Mouse (Mus musculus): ENCODE measurements at regions not wholly inside any gene's neighbourhood (a gene's known extent, or its start where the extent isn't known, plus 50 kb on each side); places are given as distances from the start of the nearest gene placed in this dataset.

GRCm38 (mm10) chr15:38367643-38368042 lies 942.3 kb downstream of the 4930447A16Rik start:
- H3K79me2 ChIP-seq (ENCODE audit: control insufficient read depth, insufficient read depth), result no peaks in the 10 kb centered on the region
- no peak overlapping the region for H3ac ChIP-seq (ENCODE audit: control insufficient read depth, insufficient read length)
- H3K4me3 ChIP-seq, result no peak overlapping the region
- no peak overlapping the region for H3K4me2 ChIP-seq (ENCODE audit: low read depth)
- no peaks in the 10 kb centered on the region for H3K27me3 ChIP-seq (ENCODE audit: control insufficient read depth, insufficient read depth, insufficient read length)
- no peaks in the 10 kb centered on the region for H3K36me3 ChIP-seq (ENCODE audit: control insufficient read depth, insufficient read depth)
- TF ChIP-seq POLR2AphosphoS2 (IDR thresholded peaks at IDR 0.05; ENCODE audit: insufficient read length, low read depth) (no peak), MYOD1 (IDR thresholded peaks at IDR 0.05; ENCODE audit: control insufficient read depth in 1 of 3, insufficient read length in 2 of 3, low read depth in 2 of 3) (no peak), POLR2A (IDR thresholded peaks at IDR 0.05; ENCODE audit: insufficient read length, low read depth) (no peak), MYOG (IDR thresholded peaks at IDR 0.05; ENCODE audit: control insufficient read depth in 1 of 3, insufficient read depth in 1 of 3, insufficient read length in 2 of 3, low read depth in 2 of 3) (no peak), SRF (IDR thresholded peaks at IDR 0.05; ENCODE audit: control insufficient read depth, insufficient read length, low read depth) (no peak), MAX (IDR thresholded peaks at IDR 0.05; ENCODE audit: low read depth) (no peak), E2F4 (IDR thresholded peaks at IDR 0.05; ENCODE audit: insufficient read depth) (no peak), TCF12 (IDR thresholded peaks at IDR 0.05; ENCODE audit: insufficient read depth, poor library complexity, severe bottlenecking) (no peak), CEBPB (IDR thresholded peaks at IDR 0.05; ENCODE audit: insufficient read depth, poor library complexity, severe bottlenecking) (no peak), REST (IDR thresholded peaks at IDR 0.05; ENCODE audit: insufficient read depth, insufficient read length) (no peak), USF1 (IDR thresholded peaks at IDR 0.05; ENCODE audit: low read depth) (no peak), TCF3 (IDR thresholded peaks at IDR 0.05; ENCODE audit: insufficient read length, low read depth) (no peak)

GRCm38 (mm10) chr15:38368291-38368690 lies 942.9 kb downstream of the 4930447A16Rik start:
- Histone ChIP-seq H3K79me2 (ENCODE audit: control insufficient read depth, insufficient read depth) (no peaks in the 10 kb centered on the region), H3K27me3 (ENCODE audit: control insufficient read depth, insufficient read depth, insufficient read length) (no peaks in the 10 kb centered on the region), H3K36me3 (ENCODE audit: control insufficient read depth, insufficient read depth) (no peaks in the 10 kb centered on the region), H3ac (ENCODE audit: control insufficient read depth, insufficient read length) (no peak overlapping the region), H3K4me3 (no peak overlapping the region), H3K4me2 (ENCODE audit: low read depth) (no peak overlapping the region)
- TF ChIP-seq MYOG (IDR thresholded peaks at IDR 0.05; ENCODE audit: control insufficient read depth in 1 of 3, insufficient read depth in 1 of 3, insufficient read length in 2 of 3, low read depth in 2 of 3), result no peak
- TF ChIP-seq TCF12 (IDR thresholded peaks at IDR 0.05; ENCODE audit: insufficient read depth, poor library complexity, severe bottlenecking), result no peak
- no peak for TF ChIP-seq SRF (IDR thresholded peaks at IDR 0.05; ENCODE audit: control insufficient read depth, insufficient read length, low read depth)
- TF ChIP-seq TCF3 (IDR thresholded peaks at IDR 0.05; ENCODE audit: insufficient read length, low read depth), result no peak
- no peak for TF ChIP-seq MYOD1 (IDR thresholded peaks at IDR 0.05; ENCODE audit: control insufficient read depth in 1 of 3, insufficient read length in 2 of 3, low read depth in 2 of 3)
- TF ChIP-seq POLR2A (IDR thresholded peaks at IDR 0.05; ENCODE audit: insufficient read length, low read depth), result no peak
- TF ChIP-seq POLR2AphosphoS2 (IDR thresholded peaks at IDR 0.05; ENCODE audit: insufficient read length, low read depth), result no peak
- TF ChIP-seq CEBPB (IDR thresholded peaks at IDR 0.05; ENCODE audit: insufficient read depth, poor library complexity, severe bottlenecking), result no peak
- TF ChIP-seq MAX (IDR thresholded peaks at IDR 0.05; ENCODE audit: low read depth), result no peak
- no peak for TF ChIP-seq USF1 (IDR thresholded peaks at IDR 0.05; ENCODE audit: low read depth)
- no peak for TF ChIP-seq E2F4 (IDR thresholded peaks at IDR 0.05; ENCODE audit: insufficient read depth)

DNA sequence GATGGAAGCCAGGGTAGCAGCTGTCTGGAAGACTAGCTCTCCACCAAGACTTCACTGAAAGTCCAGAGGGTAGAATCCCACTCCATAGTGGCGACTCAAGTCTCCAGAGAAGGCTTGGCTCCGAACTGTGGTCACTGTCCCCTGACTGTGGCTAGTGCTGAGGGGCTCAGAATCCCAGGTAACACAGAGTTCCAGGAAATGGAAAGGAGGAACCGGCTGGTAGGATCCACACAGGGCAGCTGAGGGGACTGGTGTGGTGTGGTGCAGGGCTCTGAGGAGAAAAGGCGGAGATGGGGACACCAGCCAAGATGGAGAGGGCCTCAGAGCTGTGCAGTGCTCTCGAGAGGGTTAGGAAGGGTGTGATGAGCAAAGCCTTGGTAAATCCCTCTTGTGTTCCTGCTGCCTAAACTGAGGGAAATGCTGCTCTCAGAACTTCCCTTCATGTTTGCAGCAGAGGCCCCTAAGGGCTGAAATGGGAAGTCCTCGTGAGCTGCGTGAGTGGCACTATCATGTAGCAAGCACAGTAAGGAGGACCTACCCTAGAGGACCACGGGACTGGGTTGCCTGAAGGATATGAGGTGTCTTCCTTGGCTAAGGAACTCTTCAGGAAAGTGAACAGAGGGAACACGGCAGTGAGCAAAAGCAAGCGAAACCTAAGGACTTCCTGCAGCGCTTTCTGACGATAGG lies 946.2 kb downstream of the 4930447A16Rik start:
- no peak overlapping the region for H3K4me3 ChIP-seq
- H3K4me2 ChIP-seq (ENCODE audit: low read depth), result no peak overlapping the region
- TF ChIP-seq POLR2AphosphoS2 (IDR thresholded peaks at IDR 0.05; ENCODE audit: insufficient read length, low read depth) (no peak), POLR2A (IDR thresholded peaks at IDR 0.05; ENCODE audit: insufficient read length, low read depth) (no peak), MYOD1 (IDR thresholded peaks at IDR 0.05; ENCODE audit: control insufficient read depth in 1 of 3, insufficient read length in 2 of 3, low read depth in 2 of 3) (no peak), TCF12 (IDR thresholded peaks at IDR 0.05; ENCODE audit: insufficient read depth, poor library complexity, severe bottlenecking) (no peak), SRF (IDR thresholded peaks at IDR 0.05; ENCODE audit: control insufficient read depth, insufficient read length, low read depth) (no peak), TCF3 (IDR thresholded peaks at IDR 0.05; ENCODE audit: insufficient read length, low read depth) (no peak), REST (IDR thresholded peaks at IDR 0.05; ENCODE audit: insufficient read depth, insufficient read length) (no peak), MAX (IDR thresholded peaks at IDR 0.05; ENCODE audit: low read depth) (no peak), CEBPB (IDR thresholded peaks at IDR 0.05; ENCODE audit: insufficient read depth, poor library complexity, severe bottlenecking) (no peak), MYOG (IDR thresholded peaks at IDR 0.05; ENCODE audit: control insufficient read depth in 1 of 3, insufficient read depth in 1 of 3, insufficient read length in 2 of 3, low read depth in 2 of 3) (no peak), USF1 (IDR thresholded peaks at IDR 0.05; ENCODE audit: low read depth) (no peak), E2F4 (IDR thresholded peaks at IDR 0.05; ENCODE audit: insufficient read depth) (no peak)
- no peaks in the 10 kb centered on the region for H3K36me3 ChIP-seq (ENCODE audit: control insufficient read depth, insufficient read depth)
- no peaks in the 10 kb centered on the region for H3K27me3 ChIP-seq (ENCODE audit: control insufficient read depth, insufficient read depth, insufficient read length)
- no peak overlapping the region for H3ac ChIP-seq (ENCODE audit: control insufficient read depth, insufficient read length)
- H3K79me2 ChIP-seq (ENCODE audit: control insufficient read depth, insufficient read depth), result no peaks in the 10 kb centered on the region

GRCm38 (mm10) chr15:38373797-38374196 lies 948.4 kb downstream of the 4930447A16Rik start:
- H3K79me2 ChIP-seq (ENCODE audit: control insufficient read depth, insufficient read depth), result no peaks in the 10 kb centered on the region
- H3K4me3 ChIP-seq, result no peak overlapping the region
- no peak overlapping the region for H3K4me2 ChIP-seq (ENCODE audit: low read depth)
- no peaks in the 10 kb centered on the region for H3K36me3 ChIP-seq (ENCODE audit: control insufficient read depth, insufficient read depth)
- H3K27me3 ChIP-seq (ENCODE audit: control insufficient read depth, insufficient read depth, insufficient read length), result no peaks in the 10 kb centered on the region
- TF ChIP-seq TCF3 (IDR thresholded peaks at IDR 0.05; ENCODE audit: insufficient read length, low read depth) (no peak), MAX (IDR thresholded peaks at IDR 0.05; ENCODE audit: low read depth) (no peak), MYOG (IDR thresholded peaks at IDR 0.05; ENCODE audit: control insufficient read depth in 1 of 3, insufficient read depth in 1 of 3, insufficient read length in 2 of 3, low read depth in 2 of 3) (no peak), CEBPB (IDR thresholded peaks at IDR 0.05; ENCODE audit: insufficient read depth, poor library complexity, severe bottlenecking) (no peak), MYOD1 (IDR thresholded peaks at IDR 0.05; ENCODE audit: control insufficient read depth in 1 of 3, insufficient read length in 2 of 3, low read depth in 2 of 3) (no peak), TCF12 (IDR thresholded peaks at IDR 0.05; ENCODE audit: insufficient read depth, poor library complexity, severe bottlenecking) (no peak), POLR2AphosphoS2 (IDR thresholded peaks at IDR 0.05; ENCODE audit: insufficient read length, low read depth) (no peak), USF1 (IDR thresholded peaks at IDR 0.05; ENCODE audit: low read depth) (no peak), E2F4 (IDR thresholded peaks at IDR 0.05; ENCODE audit: insufficient read depth) (no peak), SRF (IDR thresholded peaks at IDR 0.05; ENCODE audit: control insufficient read depth, insufficient read length, low read depth) (no peak), POLR2A (IDR thresholded peaks at IDR 0.05; ENCODE audit: insufficient read length, low read depth) (no peak), REST (IDR thresholded peaks at IDR 0.05; ENCODE audit: insufficient read depth, insufficient read length) (no peak)
- H3ac ChIP-seq (ENCODE audit: control insufficient read depth, insufficient read length), result no peak overlapping the region
